Mouse (Mus musculus) CH12.LX (cell line): ENCODE results near the gene Catip.

Source experiments
- CHD2 ChIP-seq: IDR thresholded peaks from 2 replicates; pipeline ENCODE4 v1.6.1; 2011; ENCODE audit warnings: low read length, improper control_type of control experiment
- CTCF ChIP-seq, 2 experiments: IDR thresholded peaks in 1 of 2; conservative IDR thresholded peaks in 1 of 2; 2 replicates each; pipeline ENCODE4 v1.5.1; 2011 to 2012; ENCODE audit warnings: low read depth in 2 of 2, low read length in 2 of 2, improper control_type of control experiment in 1 of 2, inconsistent platforms in 1 of 2, mild to moderate bottlenecking in 1 of 2, moderate library complexity in 1 of 2
- EP300 ChIP-seq: IDR thresholded peaks from 2 replicates; pipeline ENCODE4 v1.6.1; 2011; ENCODE audit warnings: low read length, improper control_type of control experiment
- KAT2A ChIP-seq: IDR thresholded peaks from 2 replicates; pipeline ENCODE4 v1.6.1; 2012; ENCODE audit warnings: low read length, improper control_type of control experiment, inconsistent platforms; ENCODE audit not compliant: insufficient replicate concordance
- MAFK ChIP-seq: IDR thresholded peaks from 2 replicates; pipeline ENCODE4 v1.6.1; 2011; ENCODE audit warnings: low read length, improper control_type of control experiment; ENCODE audit not compliant: insufficient replicate concordance
- MAX ChIP-seq: IDR thresholded peaks from 2 replicates; pipeline ENCODE4 v1.6.1; 2011; ENCODE audit warnings: low read length, improper control_type of control experiment
- POLR2A ChIP-seq: IDR thresholded peaks from 2 replicates; pipeline ENCODE4 v1.6.1; 2011; ENCODE audit warnings: low read depth, mild to moderate bottlenecking, improper control_type of control experiment, low read length
- USF2 ChIP-seq: conservative IDR thresholded peaks from 2 replicates; pipeline ENCODE4 v1.6.1; 2011; ENCODE audit warnings: low read depth, low read length, improper control_type of control experiment
- ZNF384 ChIP-seq: IDR thresholded peaks from 2 replicates; pipeline ENCODE4 v1.6.1; 2012; ENCODE audit warnings: low read depth, low read length, improper control_type of control experiment, inconsistent platforms

DNA sequence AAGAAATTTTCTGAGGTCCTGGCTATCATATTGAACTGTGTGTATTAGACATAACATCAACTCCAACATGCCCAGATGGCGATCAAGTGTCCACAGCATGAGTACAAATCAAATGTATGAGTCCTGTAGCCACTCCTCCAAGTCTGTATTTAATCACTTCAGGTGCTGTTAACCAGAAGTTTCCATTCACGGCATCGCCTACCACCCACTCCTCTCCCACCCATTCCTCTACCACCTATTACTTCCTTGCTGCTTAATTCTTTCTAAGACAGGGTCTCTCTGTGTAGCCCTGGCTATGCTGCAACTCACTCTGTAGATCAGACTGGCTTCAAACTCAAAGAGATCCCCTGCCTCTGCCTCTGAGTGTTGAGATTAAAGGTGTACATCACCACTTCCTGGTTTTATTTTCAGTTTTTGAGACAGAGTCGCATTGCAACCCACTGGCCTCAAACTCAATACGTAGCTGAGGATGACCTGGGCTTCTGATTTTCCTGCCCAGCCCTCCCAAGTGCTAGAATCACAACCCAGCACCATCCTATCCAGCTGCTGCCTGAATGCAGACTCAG, 1.9 kb upstream of the Catip start:
- no peak for TF ChIP-seq POLR2A
- TF ChIP-seq CTCF (conservative IDR thresholded peaks at IDR 0.05 in 1 of 2, IDR thresholded peaks at IDR 0.05 in 1 of 2; ENCODE audit: low read depth in 2 of 2, low read length in 2 of 2), result no peak
- 0 out of 2 replicates have a peak, but pooled peaks have one; percentile 24 for TF ChIP-seq EP300
- no peak for TF ChIP-seq USF2
- 0 out of 2 replicates have a peak, but pooled peaks have one; percentile 2 for TF ChIP-seq CHD2
- no peak for TF ChIP-seq MAX
- TF ChIP-seq ZNF384, result no peak
- no peak for TF ChIP-seq KAT2A
- no peak for TF ChIP-seq MAFK
